Mouse (Mus musculus): ENCODE results near the gene Vps37d. TPM values are rescaled to one million over a fixed set of nuclear protein-coding genes. Genes with fewer than 3 reads are reported as not detected.
A peak's percentile ranks its signal among the peaks of the same experiment; 100 is the strongest.

Vps37d gene
- polyA plus RNA-seq, 1 experiment from 2014 or later = 13.3 TPM

DNA sequence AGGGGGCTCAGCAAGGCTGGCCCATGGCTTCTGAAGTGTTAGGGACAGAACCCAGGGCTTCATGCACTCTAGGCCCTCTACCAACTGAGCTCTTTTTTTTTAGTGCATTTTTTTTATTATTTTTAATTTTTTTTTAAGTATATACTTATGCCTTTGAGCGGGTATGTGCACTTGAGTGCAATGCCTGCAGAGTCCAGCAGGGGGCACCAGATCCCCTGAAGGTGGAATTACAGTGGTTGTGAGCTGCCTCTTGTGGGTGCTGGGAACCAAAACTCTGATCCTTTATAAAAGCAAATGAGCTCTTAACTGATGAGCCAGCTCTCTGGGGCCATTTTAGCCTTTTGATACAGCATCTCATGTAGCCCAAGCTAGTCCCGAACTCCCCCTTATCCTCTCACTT, 43.5 kb downstream of the Vps37d start:
- 100% methylated on average over 2 of the region's 2 CpGs for WGBS
- no peaks in the 10 kb centered on the region; the same call in 1 of the 2 replicates for H3K9me3 ChIP-seq (ENCODE audit: control insufficient read depth, low read length)
- ATAC-seq (replicated peaks; ENCODE audit: low FRiP score) = no peak

DNA sequence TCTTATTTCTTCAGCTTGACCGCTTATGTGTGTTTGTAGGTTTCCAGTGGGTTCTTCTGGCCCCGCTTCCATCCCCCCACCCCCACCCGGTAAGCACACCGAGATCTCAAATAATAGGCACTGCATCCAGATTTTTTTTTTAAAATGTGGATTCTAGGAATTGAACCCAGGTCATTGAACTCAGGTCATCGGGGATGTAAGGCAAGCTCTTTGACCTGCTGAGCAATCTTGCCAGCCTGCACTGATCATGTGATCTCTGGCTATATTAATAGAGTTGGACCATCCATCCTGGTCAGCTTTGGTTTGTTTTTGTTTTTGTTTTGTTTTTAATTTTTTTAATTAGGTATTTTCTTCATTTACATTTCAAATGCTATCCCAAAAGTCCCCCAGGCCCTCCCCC, 45.5 kb downstream of the Vps37d start:
- H3K27ac ChIP-seq (ENCODE audit: low read depth, low read length) = no peak overlapping the region
- H3K9ac ChIP-seq (ENCODE audit: low read length) = no peak overlapping the region
- no peak overlapping the region for H3K4me3 ChIP-seq (ENCODE audit: low read depth, low read length)
- 92% methylated on average over 5 of the region's 5 CpGs for WGBS
- H3K36me3 ChIP-seq (ENCODE audit: control insufficient read depth, insufficient read depth, low read length) = no peaks in the 10 kb centered on the region
- no peak for DNase-seq (ENCODE audit: low spot score)
- H3K27me3 ChIP-seq (ENCODE audit: control insufficient read depth, insufficient read depth, low read length) = no peaks in the 10 kb centered on the region
- no peak overlapping the region for H3K4me2 ChIP-seq (ENCODE audit: low read depth, low read length, severe bottlenecking)
- H3K9me3 ChIP-seq (ENCODE audit: control insufficient read depth, low read length) = no peaks in the 10 kb centered on the region; the same call in 1 of the 2 replicates
- no peaks in the 10 kb centered on the region for H3K4me1 ChIP-seq (replicated peaks; ENCODE audit: control insufficient read depth, insufficient read depth, low read length)
- no peak for ATAC-seq (replicated peaks; ENCODE audit: low FRiP score)

More for the DNA sequence above, 43.5 kb downstream of the Vps37d start:
- Histone ChIP-seq H3K4me1 (replicated peaks; ENCODE audit: control insufficient read depth, insufficient read depth, low read length) (no peaks in the 10 kb centered on the region), H3K27me3 (ENCODE audit: control insufficient read depth, insufficient read depth, low read length) (no peaks in the 10 kb centered on the region), H3K27ac (ENCODE audit: low read depth, low read length) (no peak overlapping the region), H3K36me3 (ENCODE audit: control insufficient read depth, insufficient read depth, low read length) (no peaks in the 10 kb centered on the region), H3K9ac (ENCODE audit: low read length) (no peak overlapping the region), H3K4me3 (ENCODE audit: low read depth, low read length) (no peak overlapping the region), H3K4me2 (ENCODE audit: low read depth, low read length, severe bottlenecking) (no peak overlapping the region)
- no peak for DNase-seq (ENCODE audit: low spot score)

- DNase-seq (ENCODE audit: low spot score) (no peak), ATAC-seq (replicated peaks; ENCODE audit: low FRiP score) (no peak)
- WGBS = 58% methylated on average over 18 of the region's 18 CpGs
- Histone ChIP-seq H3K4me3 (ENCODE audit: low read depth, low read length) (no peak overlapping the region), H3K36me3 (ENCODE audit: control insufficient read depth, insufficient read depth, low read length) (no peaks in the 10 kb centered on the region), H3K9me3 (ENCODE audit: control insufficient read depth, low read length) (no peaks in the 10 kb centered on the region), H3K27ac (ENCODE audit: low read depth, low read length) (no peak overlapping the region), H3K9ac (ENCODE audit: low read length) (no peak overlapping the region), H3K27me3 (ENCODE audit: control insufficient read depth, insufficient read depth, low read length) (no peaks in the 10 kb centered on the region), H3K4me1 (replicated peaks; ENCODE audit: control insufficient read depth, insufficient read depth, low read length) (peaks cover 5% of the 10 kb centered on the region; the same call in 1 of the 2 replicates), H3K4me2 (ENCODE audit: low read depth, low read length, severe bottlenecking) (no peak overlapping the region)
Observed at GRCm38 (mm10) chr5:135029007-135029854, 48.8 kb downstream of the Vps37d start.

- no peaks in the 10 kb centered on the region for H3K36me3 ChIP-seq (ENCODE audit: control insufficient read depth, insufficient read depth, low read length)
- peaks cover 9% of the 10 kb centered on the region; the same call in 1 of the 2 replicates for H3K4me1 ChIP-seq (replicated peaks; ENCODE audit: control insufficient read depth, insufficient read depth, low read length)
- H3K4me2 ChIP-seq (ENCODE audit: low read depth, low read length, severe bottlenecking) = no peak overlapping the region
- 30% methylated on average over 7 of the region's 7 CpGs for WGBS
- no peak overlapping the region for H3K27ac ChIP-seq (ENCODE audit: low read depth, low read length)
- H3K9me3 ChIP-seq (ENCODE audit: control insufficient read depth, low read length) = no peaks in the 10 kb centered on the region
- H3K27me3 ChIP-seq (ENCODE audit: control insufficient read depth, insufficient read depth, low read length) = no peaks in the 10 kb centered on the region
- H3K9ac ChIP-seq (ENCODE audit: low read length) = no peak overlapping the region
- no peak overlapping the region for H3K4me3 ChIP-seq (ENCODE audit: low read depth, low read length)
- ATAC-seq (replicated peaks; ENCODE audit: low FRiP score) (no peak), DNase-seq (ENCODE audit: low spot score) (no peak)
Observed at GRCm38 (mm10) chr5:135025899-135026298, 52.2 kb downstream of the Vps37d start.

- no peak for DNase-seq (ENCODE audit: low spot score)
- peaks cover 9% of the 10 kb centered on the region; the same call in 1 of the 2 replicates for H3K4me1 ChIP-seq (replicated peaks; ENCODE audit: control insufficient read depth, insufficient read depth, low read length)
- H3K27ac ChIP-seq (ENCODE audit: low read depth, low read length) = no peak overlapping the region
- WGBS = 74% methylated on average over 11 of the region's 11 CpGs
- no peak for ATAC-seq (replicated peaks; ENCODE audit: low FRiP score)
- no peak overlapping the region for H3K9ac ChIP-seq (ENCODE audit: low read length)
- H3K4me2 ChIP-seq (ENCODE audit: low read depth, low read length, severe bottlenecking) = peak overlapping the region; percentile 98; the same call in 1 of the 2 replicates
- no peaks in the 10 kb centered on the region for H3K9me3 ChIP-seq (ENCODE audit: control insufficient read depth, low read length)
- H3K27me3 ChIP-seq (ENCODE audit: control insufficient read depth, insufficient read depth, low read length) = no peaks in the 10 kb centered on the region
- H3K36me3 ChIP-seq (ENCODE audit: control insufficient read depth, insufficient read depth, low read length) = no peaks in the 10 kb centered on the region
- H3K4me3 ChIP-seq (ENCODE audit: low read depth, low read length) = peak overlapping the region; percentile 73
Observed at GRCm38 (mm10) chr5:135024665-135025224, 53.3 kb downstream of the Vps37d start.

DNA sequence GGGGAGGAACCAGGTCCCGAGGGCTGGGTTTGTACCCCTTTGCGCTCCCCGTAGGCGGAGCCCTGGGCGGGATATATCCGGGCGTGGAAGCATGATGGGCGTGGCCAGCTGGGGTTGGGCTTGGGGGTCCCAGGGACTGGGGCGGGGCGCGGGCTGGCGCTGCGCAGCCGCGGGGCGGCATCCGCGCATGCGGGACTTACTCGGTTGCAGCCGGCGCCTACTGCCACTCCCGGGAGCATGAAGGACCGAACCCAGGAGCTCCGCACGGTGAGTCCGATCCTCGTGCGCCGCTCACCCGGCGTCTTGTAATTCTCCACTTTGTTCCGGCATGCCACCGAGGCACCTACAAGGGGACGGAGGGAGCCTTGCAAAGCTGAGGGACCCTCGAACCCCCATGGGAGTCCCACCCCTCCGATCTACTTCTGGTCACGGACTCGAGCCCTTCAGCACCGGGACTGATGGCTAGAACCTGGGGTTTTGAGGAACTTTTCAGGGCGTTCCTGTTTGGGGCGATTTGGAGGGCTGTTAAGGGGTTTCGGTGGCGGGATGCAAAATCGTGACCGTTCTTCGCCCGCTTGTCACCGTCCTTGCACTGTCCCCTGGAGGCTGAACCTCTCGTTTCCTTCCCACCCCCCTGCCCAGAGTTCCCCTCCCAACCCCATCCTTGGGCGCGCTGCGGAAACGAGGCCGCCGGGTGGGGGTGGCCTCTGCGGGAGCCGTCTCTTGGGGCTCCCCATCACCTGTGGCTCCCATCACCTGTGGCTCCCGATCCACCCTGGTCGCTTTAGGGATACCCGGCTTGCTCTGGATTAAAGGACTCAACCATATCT, 54.5 kb downstream of the Vps37d start, which contains the start of gene Stx1a:
Stx1a (plus strand) TSS at position 139 of the 830 bp plus-strand sequence.
- H3K4me1 ChIP-seq (replicated peaks; ENCODE audit: control insufficient read depth, insufficient read depth, low read length) = peaks cover 9% of the 10 kb centered on the region; the same call in 1 of the 2 replicates
- ATAC-seq (replicated peaks; ENCODE audit: low FRiP score) = peak; percentile 93

More for the DNA sequence above, 54.5 kb downstream of the Vps37d start, which contains the start of gene Stx1a:
- Histone ChIP-seq H3K27me3 (ENCODE audit: control insufficient read depth, insufficient read depth, low read length) (no peaks in the 10 kb centered on the region), H3K4me2 (ENCODE audit: low read depth, low read length, severe bottlenecking) (peak within 1 kb of the TSS; percentile 98), H3K9me3 (ENCODE audit: control insufficient read depth, low read length) (no peaks in the 10 kb centered on the region), H3K9ac (ENCODE audit: low read length) (peak within 1 kb of the TSS; percentile 75), H3K27ac (ENCODE audit: low read depth, low read length) (no peak within 1 kb of the TSS), H3K4me3 (ENCODE audit: low read depth, low read length) (peak within 1 kb of the TSS; percentile 73), H3K36me3 (ENCODE audit: control insufficient read depth, insufficient read depth, low read length) (no peaks in the 10 kb centered on the region)
- WGBS = under 1% methylated on average over 61 of the region's 61 CpGs
- DNase-seq (ENCODE audit: low spot score) = peak; percentile 96

Other genes starting within 250 kb of the Vps37d start
- gene Tmem270, start 171.5 kb downstream of the Vps37d start, polyA plus RNA-seq (2014; fragmentation: Nextera tagmentation; extraction: Ambion mirVana) = not detected in 2 replicates
- gene Cldn13, start 162.7 kb downstream of the Vps37d start, polyA plus RNA-seq (2014; fragmentation: Nextera tagmentation; extraction: Ambion mirVana) = 3.6 and 3.8 TPM in 2 replicates
- 7.3 and 10.4 TPM in 2 replicates for gene Mettl27, start 145.9 kb downstream of the Vps37d start, polyA plus RNA-seq (2014; fragmentation: Nextera tagmentation; extraction: Ambion mirVana)
- gene Cldn4, start 131.3 kb downstream of the Vps37d start, polyA plus RNA-seq (2014; fragmentation: Nextera tagmentation; extraction: Ambion mirVana) = 5.6 and 7.0 TPM in 2 replicates
- 4.4 and 7.3 TPM in 2 replicates for gene Cldn3, start 92.1 kb downstream of the Vps37d start, polyA plus RNA-seq (2014; fragmentation: Nextera tagmentation; extraction: Ambion mirVana)
- gene Abhd11, start 69.1 kb downstream of the Vps37d start, polyA plus RNA-seq (2014; fragmentation: Nextera tagmentation; extraction: Ambion mirVana) = 38.9 and 39.1 TPM in 2 replicates
- gene Stx1a, start 54.8 kb downstream of the Vps37d start, polyA plus RNA-seq (2014; fragmentation: Nextera tagmentation; extraction: Ambion mirVana) = 11.2 and 14.9 TPM in 2 replicates
- 26.2 and 27.1 TPM in 2 replicates for gene Dnajc30, start 14.1 kb downstream of the Vps37d start, polyA plus RNA-seq (2014; fragmentation: Nextera tagmentation; extraction: Ambion mirVana)
- 142 and 148 TPM in 2 replicates for gene Bud23, start 13.3 kb downstream of the Vps37d start, polyA plus RNA-seq (2014; fragmentation: Nextera tagmentation; extraction: Ambion mirVana)
- gene Mlxipl, start 11.6 kb upstream of the Vps37d start, polyA plus RNA-seq (2014; fragmentation: Nextera tagmentation; extraction: Ambion mirVana) = 2.4 and 3.1 TPM in 2 replicates
- 24.5 and 25.8 TPM in 2 replicates for gene Tbl2, start 71.4 kb upstream of the Vps37d start, polyA plus RNA-seq (2014; fragmentation: Nextera tagmentation; extraction: Ambion mirVana)
- 43.8 and 46.8 TPM in 2 replicates for gene Bcl7b, start 90.0 kb upstream of the Vps37d start, polyA plus RNA-seq (2014; fragmentation: Nextera tagmentation; extraction: Ambion mirVana)
- 76.3 and 83.6 TPM in 2 replicates for gene Baz1b, start 109.0 kb upstream of the Vps37d start, polyA plus RNA-seq (2014; fragmentation: Nextera tagmentation; extraction: Ambion mirVana)
- gene Fzd9, start 173.0 kb upstream of the Vps37d start, polyA plus RNA-seq (2014; fragmentation: Nextera tagmentation; extraction: Ambion mirVana) = 19.5 and 19.7 TPM in 2 replicates

Measured in forebrain, embryonic 11.5 days (tissue).